Mouse (Mus musculus) neural tube, embryonic 12.5 days (tissue): ENCODE data around the gene Irx6. TPM values are rescaled to one million over a fixed set of nuclear protein-coding genes. Genes with fewer than 3 reads are reported as not detected.
A peak's percentile ranks its signal among the peaks of the same experiment; 100 is the strongest.

Experiments used
- ATAC-seq: fragments of 200-750 bp; cut with Nextera tagmentation; 2 replicates; pipeline ENCODE4 v1.8.0; 2017; ENCODE audit warnings: low read depth, mild to moderate bottlenecking, moderate TSS enrichment, moderate library complexity; ENCODE audit not compliant: low FRiP score
- H3K27ac ChIP-seq: fragments of 300-500 bp; sonication (generic); 2 replicates; pipeline ENCODE4 v1.5.1; 2016
- H3K27me3 ChIP-seq: fragments of 300-500 bp; sonication (generic); replicated peaks from 2 replicates; pipeline ENCODE4 v1.6.1; 2016; ENCODE audit warnings: mild to moderate bottlenecking
- H3K36me3 ChIP-seq: fragments of 300-500 bp; sonication (generic); 2 replicates; pipeline ENCODE4 v1.6.1; 2016; ENCODE audit warnings: mild to moderate bottlenecking
- H3K4me1 ChIP-seq: fragments of 300-500 bp; sonication (generic); 2 replicates; pipeline ENCODE4 v1.6.1; 2016
- H3K4me2 ChIP-seq: fragments of 300-500 bp; sonication (generic); replicated peaks from 2 replicates; pipeline ENCODE4 v1.6.1; 2016; ENCODE audit warnings: mild to moderate bottlenecking
- H3K4me3 ChIP-seq: fragments of 300-500 bp; sonication (generic); 2 replicates; pipeline ENCODE4 v1.5.1; 2016
- H3K9ac ChIP-seq: fragments of 300-500 bp; sonication (generic); 2 replicates; pipeline ENCODE4 v1.6.1; 2016; ENCODE audit warnings: mild to moderate bottlenecking
- H3K9me3 ChIP-seq: fragments of 300-500 bp; sonication (generic); 2 replicates; pipeline ENCODE4 v1.6.1; 2016; ENCODE audit warnings: mild to moderate bottlenecking
- WGBS: fragments of 180-500 bp; shearing (Covaris S2); methylation state at CpG from one replicate; pipeline ENCODE4 v1.1.7; 2016; 5-methylcytosine and 5-hydroxymethylcytosine counted together
- polyA plus RNA-seq: library from polyadenylated mRNA; unstranded; fragments of >200 nt; fragmentation: Nextera tagmentation; extraction: Ambion mirVana; gene quantifications from 2 replicates; pipeline ENCODE4 v1.2.1, GENCODE M21; 2016

The Irx6 gene
- polyA plus RNA-seq, 1 experiment from 2014 or later: 2.2 TPM

GRCm38 (mm10) chr8:92723947-92724346, 49.9 kb downstream of the Irx6 start:
- no peak overlapping the region for H3K4me3 ChIP-seq
- H3K9me3 ChIP-seq: no peaks in the 10 kb centered on the region
- no peaks in the 10 kb centered on the region for H3K36me3 ChIP-seq
- no peak overlapping the region for H3K9ac ChIP-seq
- H3K27ac ChIP-seq: no peak overlapping the region
- no peaks in the 10 kb centered on the region for H3K27me3 ChIP-seq
- H3K4me2 ChIP-seq: no peak overlapping the region
- peak; percentile 63; the same call in 1 of the 2 replicates for ATAC-seq
- 26% methylated on average over 7 of the region's 7 CpGs for WGBS
- peaks cover 24% of the 10 kb centered on the region; the same call in 1 of the 2 replicates for H3K4me1 ChIP-seq

DNA sequence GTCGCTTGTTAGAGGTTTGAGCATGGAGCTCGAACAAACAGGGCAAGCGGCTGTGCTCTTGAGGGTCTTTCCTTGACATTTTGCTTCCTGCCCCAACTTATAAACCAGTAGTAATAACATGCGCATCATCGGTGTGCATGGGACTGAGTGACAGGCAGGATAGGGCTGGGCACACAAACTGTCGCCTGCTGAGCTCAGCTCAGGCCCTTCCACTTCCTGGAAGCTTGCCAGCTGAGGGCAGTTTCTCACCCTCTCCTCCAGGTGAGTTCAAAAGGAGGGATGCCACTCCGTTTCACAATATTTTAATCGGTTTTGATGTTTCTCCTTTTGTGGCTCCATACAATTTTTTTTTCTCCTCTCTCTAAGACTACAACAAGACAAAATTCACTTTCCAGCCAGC, 50.3 kb downstream of the Irx6 start:
- Histone ChIP-seq H3K36me3 (no peaks in the 10 kb centered on the region), H3K27me3 (no peaks in the 10 kb centered on the region), H3K4me1 (peaks cover 24% of the 10 kb centered on the region; the same call in 1 of the 2 replicates), H3K27ac (no peak overlapping the region), H3K9ac (no peak overlapping the region), H3K4me2 (no peak overlapping the region), H3K9me3 (no peaks in the 10 kb centered on the region), H3K4me3 (no peak overlapping the region)
- WGBS: 66% methylated on average over 8 of the region's 8 CpGs
- no peak for ATAC-seq

Other genes starting within 250 kb of the Irx6 start
- gene Mmp2, start 153.0 kb downstream of the Irx6 start, polyA plus RNA-seq: 58.1 and 64.3 TPM in 2 replicates
- gene Lpcat2, start 181.1 kb downstream of the Irx6 start, polyA plus RNA-seq: 7.8 and 8.4 TPM in 2 replicates
- 0.32 and 0.47 TPM in 2 replicates for gene Capns2, start 227.1 kb downstream of the Irx6 start, polyA plus RNA-seq